Mouse (Mus musculus): ENCODE data around the gene Synj2.
"Not testable (repeated sequence)": the region's sequence is repeated elsewhere in the genome, so short reads cannot be mapped to it uniquely, and the experiment has no call there.

Synj2 gene

DNA sequence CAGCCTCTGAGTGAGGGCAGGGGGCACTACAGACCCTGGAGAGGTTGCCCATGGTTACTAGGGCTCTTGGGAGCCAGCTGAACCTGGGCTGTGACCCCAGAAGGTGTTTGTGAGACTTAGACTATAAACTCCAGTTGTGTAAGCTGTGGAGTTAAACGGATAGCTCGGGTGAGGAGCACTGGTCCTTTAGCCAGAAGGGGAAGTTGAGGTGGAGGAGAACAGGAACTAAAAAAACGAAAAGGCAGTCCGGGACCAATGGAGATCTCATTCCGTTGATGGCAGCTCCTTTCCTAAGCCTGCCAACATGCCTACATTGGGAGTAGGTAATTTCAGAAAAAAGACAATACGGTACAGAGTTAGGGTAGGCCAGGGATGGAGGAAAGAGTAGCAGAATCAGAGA, 60.3 kb downstream of the Synj2 start:
- no peak for DNase-seq (ENCODE audit: low spot score)

DNA sequence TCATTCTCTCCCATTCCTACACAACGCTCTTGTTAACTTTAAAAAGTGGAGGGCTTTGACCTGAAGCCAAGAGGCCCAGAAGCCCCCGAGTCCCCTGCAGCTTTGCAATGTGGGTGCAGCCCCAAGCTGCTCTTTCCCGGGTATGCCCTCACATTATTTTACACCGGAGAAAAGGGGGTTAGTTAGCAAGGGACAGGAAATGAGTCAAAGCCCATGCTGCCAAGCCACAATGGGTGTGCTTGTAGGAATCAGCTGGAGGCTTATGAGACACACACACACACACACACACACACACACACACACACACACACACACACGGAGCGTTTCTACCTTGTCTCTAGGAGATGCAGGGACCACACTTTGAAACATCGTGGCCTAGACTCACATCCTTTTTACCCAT, 60.8 kb downstream of the Synj2 start:
- DNase-seq (ENCODE audit: low spot score) = no peak

DNA sequence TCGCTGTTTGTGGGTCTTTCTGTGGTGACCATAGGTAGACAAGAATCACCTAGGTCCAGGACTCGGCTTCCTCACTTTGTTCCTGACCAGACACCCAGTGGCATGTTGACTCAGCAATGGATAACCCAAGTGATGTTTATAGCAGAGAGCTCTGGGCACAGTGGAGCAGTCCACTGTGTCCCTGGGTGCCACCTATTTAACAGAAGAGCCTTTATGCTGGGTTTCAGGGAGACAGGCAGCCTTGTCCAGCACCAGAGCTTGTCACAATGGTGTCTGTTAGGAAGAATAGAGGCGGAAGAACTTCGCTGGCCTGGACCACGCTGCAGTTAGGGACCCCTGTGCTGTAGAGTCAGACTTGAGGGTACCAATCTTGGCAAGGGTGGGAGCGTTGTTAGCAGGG, 61.5 kb downstream of the Synj2 start:
- DNase-seq (ENCODE audit: low spot score) = no peak

DNA sequence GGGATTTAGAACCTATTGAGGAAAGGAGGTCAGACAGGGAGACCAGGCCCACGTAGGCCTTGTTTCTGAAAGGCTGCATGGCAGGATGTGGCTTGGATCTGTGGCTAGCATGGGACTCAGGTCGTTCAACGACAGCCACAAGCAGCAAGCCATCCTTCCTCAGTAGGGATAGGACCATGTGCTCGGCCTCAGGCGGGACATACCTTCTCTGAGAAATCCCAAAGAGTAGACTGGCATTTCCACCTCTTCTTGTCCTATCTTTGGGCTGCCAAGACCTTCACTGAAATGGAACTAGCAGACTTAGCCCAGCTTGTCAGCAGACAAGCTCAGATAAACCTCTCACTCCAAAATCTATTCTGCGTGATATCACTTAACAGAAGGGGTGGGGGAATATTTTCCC, 62.6 kb downstream of the Synj2 start:
- no peak for DNase-seq (ENCODE audit: low spot score)

DNA sequence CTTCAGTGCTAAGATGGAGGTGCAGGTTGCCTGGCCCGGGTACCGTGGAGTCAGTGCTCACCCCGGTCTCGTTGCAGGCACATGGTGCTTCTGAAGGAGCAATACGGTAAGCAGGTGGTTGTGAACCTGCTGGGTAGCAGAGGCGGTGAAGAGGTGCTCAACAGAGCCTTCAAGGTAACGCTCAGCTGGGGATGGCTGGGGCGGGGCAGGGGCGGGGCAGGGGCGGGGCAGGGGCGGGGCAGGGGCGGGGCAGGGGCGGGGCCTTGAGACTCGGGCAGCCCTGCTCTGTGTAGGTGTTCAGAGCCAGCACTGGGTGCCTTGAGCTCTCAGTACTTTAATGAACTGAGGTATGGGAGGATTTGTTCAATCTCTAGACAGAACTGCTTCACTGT, 64.2 kb downstream of the Synj2 start:
- DNase-seq (ENCODE audit: low spot score) = no peak

DNA sequence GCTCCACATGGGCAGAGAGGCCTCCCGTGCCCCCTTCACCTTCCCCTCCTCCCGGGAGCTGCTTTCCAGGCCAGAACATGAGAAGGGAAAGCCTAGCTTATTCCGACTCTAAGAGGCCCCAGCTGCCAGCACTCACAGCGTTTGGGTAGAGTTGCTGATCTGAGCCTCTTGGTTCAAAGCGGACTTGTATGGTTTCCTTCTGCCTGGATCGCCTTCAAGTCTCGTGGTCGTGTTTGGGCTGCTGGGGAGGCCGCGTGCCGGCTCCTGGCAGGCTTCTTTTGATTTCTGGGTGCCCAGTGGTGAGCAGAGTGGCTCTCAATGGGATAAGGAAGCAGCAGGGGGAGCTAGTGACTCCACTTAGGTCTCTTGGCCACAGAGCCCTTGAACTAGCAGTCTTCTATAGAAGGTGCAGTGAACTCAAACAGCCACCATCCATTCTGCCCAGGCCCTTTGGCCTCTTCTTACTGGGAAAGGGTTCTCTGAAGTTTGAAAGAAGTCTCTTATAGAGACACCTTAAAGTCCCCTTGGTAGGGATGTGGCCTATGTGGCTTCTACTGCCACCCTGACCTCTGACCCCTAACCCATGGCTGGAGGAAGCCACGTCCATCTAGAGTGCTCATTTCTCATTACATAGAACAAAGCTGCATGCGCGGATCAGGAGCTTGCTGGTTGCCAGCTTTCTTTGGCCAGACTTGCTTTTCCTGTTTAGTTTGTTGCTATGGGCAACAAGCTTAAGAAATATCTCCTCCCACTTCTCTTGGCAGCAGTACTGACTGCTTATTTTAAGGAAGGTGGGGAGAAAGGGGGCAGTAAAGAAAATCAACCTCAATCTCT, 64.8 kb downstream of the Synj2 start:
- DNase-seq (ENCODE audit: low spot score) = no peak

DNA sequence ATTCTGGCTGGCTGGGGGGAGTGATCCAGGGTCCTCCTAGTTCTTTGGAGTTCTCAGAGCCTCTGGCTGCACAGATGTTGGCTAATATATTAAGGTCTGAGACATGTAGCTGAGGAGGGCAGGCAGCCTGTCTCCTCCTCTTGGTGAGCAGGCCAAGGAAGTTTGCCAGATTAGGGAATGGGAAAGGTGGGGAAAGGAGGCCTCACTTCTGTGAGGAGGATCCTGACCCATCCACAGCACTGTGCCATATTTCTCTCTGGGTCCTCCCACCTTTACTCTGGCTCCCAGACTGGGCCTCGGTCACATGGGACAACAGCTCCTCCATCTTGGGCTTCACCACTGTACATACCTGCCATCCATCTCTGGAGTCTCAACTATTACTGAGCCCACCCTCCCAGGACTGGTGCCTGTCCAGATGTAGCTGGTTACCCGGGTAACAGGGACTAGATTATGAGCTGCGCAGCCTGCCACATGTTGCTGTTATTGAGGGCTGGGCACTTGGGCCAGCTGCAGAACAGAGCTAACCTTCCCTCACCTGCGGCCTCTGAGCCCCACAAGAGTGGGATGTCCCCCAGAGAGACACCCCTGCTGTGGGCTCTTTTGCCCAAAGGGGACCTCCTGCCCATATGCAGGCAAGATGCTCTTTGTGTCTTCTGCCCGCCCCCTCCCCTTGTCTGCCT, 66.2 kb downstream of the Synj2 start:
- DNase-seq (ENCODE audit: low spot score) = no peak

DNA sequence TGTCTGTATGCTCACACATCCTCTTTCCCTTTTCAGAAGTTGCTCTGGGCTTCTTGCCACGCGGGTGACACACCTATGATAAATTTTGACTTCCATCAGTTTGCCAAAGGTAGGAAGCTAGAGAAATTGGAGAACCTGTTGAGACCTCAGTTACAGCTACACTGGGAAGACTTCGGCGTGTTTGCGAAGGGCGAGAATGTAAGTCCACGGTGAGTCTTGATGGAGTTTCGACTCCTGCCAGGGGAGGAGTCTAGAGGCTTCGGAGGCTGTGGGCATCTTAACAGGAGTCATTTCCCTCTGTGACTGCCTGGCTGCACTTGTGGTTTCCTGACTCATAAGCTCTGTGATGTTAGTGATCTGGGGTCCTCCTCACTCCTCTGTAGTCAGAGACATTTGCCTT, 66.8 kb downstream of the Synj2 start:
- no peak for DNase-seq (ENCODE audit: low spot score)

DNA sequence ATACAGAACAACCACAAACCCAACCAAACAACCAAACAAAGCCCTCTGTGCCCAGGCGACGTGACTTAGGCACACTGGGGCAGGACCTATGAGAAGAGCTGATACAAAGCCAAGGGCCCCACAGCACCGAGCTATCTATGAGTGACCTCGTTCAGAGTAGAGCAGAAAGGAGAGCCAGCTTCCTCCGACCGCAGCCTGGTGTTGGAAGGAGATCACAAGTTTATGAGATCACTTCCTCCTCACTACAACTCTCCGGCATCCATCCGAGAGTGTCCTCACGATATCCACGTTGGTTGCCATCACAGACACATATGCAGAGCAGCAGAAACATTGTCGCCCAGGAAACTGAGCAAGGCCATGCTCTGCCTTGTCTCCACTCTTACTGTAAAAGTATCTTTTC, 67.5 kb downstream of the Synj2 start:
- DNase-seq (ENCODE audit: low spot score) = no peak

DNA sequence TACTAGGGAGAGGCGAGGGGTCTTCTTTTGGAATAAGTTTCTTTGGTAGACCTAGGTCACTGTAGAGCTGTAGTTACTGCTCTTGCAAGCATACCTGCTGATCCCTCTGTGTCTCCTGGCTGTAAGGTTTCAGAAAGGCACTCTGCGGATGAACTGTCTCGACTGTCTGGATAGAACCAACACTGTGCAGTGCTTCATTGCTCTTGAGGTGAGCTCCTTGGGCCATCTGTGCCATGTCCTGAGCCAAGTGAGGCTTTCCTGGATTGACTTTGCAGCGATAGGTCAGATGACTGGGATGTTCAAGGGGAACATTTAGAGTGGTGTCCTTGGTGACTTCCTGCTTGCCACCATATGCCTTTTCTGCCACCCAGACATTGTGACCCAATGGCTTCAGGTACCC, 68.5 kb downstream of the Synj2 start:
- DNase-seq (ENCODE audit: low spot score) = no peak

DNA sequence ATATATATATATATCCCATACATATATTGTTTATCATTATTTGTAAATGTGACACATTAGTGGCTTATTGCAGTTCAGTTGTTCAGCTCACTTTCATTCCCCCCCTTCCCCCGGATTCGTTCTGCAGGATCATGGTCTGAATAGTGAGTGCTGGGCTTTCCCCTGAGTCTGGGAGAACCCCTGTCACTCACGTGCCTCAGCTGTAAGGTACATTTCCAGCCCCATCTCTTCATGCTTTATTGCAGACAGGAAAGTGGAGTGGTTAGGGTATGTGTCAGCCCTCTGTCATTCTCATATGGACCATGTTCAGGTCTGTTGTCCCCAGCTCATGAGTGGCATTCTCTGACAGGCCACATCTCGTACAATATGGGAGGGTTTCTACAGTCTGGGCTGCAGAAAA, 72.0 kb downstream of the Synj2 start:
- no peak for DNase-seq (ENCODE audit: low spot score)

DNA sequence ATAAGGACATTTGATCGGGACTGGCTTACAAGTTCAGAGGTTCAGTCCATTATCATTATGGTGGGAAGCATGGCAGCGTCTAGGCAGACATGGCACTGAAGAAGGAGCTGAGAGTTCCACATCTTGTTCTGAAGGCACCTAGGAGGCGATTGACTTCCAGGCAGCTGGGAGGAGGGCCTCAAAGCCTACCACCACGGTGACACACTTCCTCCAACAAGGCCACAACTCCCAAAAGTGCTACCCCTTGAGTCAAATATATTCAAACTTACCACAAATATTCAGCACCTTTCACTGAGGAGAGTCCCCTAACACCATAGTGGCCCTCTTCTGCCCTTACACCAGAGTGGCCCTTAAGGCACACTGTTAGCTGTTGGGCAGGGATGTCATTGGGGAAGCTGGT, 73.9 kb downstream of the Synj2 start:
- DNase-seq (ENCODE audit: low spot score) = no peak

DNA sequence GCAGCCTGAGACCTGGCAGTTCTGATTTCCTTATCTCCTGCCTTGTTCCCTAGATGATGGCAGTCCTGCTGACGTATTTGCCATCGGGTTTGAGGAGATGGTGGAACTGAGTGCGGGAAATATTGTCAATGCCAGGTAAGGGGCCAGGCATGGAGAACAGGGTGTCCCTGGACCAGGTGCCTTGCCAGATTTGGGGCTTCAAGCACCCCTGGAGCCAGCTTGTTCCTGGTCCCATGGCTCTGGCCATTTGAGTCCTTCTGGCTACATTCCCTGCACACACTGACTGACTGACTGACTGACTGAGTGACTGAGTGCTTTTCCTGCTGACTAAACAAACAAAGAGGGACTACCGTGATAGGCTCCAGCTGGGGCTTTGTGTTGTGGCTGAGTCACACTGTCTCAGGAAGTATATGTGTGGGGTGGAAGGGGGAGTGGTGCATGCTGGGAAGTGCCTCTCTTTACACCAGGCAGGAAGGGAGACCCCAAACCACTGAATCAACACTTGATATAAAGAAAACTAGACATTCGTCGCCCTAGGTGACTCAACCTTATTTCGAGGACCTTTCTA, 75.2 kb downstream of the Synj2 start:
- DNase-seq (ENCODE audit: low spot score) = no peak

DNA sequence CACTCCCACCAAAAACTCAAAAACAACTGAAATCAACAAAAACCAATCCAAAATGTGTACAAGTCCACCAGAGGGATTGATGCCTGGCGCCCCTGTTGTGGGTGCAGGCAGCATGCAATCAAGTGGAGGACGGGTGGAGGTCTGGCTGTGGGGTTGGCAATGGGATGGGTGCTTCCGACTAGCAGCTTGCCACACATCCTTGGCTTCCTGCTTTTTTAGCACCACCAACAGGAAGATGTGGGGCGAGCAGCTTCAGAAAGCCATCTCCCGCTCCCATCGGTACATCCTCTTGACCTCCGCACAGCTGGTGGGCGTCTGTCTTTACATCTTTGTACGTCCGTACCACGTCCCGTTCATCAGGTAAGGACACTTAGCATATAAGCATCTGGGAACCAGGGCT, 76.2 kb downstream of the Synj2 start:
- no peak for DNase-seq (ENCODE audit: low spot score)

DNA sequence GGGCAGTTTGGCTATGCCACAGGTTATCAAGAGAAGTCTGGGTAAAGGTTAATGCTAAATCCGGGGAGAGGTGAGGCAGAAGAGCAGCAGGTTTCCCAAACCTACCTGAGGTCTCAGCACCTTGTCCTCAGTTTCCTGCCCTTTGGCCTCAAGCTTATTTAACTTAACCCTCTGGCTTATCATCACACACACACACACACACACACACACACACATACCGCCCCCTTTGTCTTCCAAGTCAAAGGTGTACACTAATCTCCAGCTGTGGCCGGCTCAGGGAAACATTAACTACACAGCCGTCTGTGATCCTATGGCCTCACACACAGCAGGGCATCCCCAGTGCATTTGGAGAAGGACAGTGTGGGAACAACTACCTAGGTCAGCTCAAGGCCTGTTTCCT, 77.3 kb downstream of the Synj2 start:
- no peak for DNase-seq (ENCODE audit: low spot score)

DNA sequence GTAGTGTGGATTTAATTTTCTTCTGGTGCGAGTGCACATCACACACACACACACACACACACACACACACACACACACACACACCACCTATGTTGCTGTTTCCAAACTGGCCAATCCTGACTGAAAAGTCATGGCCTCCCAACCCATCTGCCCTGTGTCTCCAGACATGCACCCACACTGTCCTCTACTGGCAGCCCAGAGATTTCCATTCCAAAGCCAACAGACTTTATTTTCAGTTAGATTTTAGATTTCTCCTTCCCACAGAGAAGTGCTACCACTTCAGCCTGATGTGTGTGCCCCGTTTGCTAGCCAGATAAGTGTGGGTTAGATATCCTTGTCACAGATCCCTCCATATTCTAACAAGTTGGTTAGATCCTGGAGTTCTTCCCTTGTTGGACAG, 78.7 kb downstream of the Synj2 start:
- peak; percentile 77 for DNase-seq (ENCODE audit: low spot score)

DNA sequence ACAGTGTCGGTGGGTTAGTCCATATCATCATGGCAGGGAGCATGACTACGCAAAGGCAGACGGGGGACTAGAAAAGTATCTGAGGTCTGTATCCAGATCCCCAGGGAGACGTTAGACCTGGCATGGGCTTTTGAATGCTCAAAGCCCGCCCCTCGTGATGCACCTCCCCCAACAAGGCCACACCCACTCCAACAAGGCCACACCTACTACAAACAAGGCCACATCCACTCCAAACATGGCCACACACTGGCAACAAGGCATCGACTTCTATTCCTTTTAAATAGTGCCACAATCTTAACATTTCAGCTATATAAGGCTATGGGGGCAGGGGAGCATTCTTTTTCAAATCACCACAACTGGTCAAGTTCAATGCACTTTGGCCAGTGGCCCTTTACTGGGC, 79.6 kb downstream of the Synj2 start:
- DNase-seq (ENCODE audit: low spot score) = no peak

DNA sequence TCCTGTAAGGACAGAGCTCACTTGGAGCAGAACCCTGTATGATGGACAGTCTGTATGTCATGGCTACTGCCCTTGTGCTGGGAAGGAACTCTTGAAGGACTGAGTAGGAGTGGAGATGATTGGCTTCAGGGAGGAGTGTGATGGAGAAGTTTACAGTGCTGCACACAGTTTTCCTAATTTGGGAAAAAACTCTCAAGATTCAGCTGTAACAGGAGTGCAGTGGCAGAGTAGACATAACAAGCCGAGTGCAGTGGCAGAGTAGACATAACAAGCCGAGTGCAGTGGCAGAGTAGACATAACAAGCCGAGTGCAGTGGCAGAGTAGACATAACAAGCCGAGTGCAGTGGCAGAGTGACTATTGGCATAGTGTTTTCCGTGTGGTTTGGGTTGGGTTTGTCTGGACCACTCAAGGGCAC, 80.3 kb downstream of the Synj2 start:
- not testable (repeated sequence) for DNase-seq (ENCODE audit: low spot score)

DNA sequence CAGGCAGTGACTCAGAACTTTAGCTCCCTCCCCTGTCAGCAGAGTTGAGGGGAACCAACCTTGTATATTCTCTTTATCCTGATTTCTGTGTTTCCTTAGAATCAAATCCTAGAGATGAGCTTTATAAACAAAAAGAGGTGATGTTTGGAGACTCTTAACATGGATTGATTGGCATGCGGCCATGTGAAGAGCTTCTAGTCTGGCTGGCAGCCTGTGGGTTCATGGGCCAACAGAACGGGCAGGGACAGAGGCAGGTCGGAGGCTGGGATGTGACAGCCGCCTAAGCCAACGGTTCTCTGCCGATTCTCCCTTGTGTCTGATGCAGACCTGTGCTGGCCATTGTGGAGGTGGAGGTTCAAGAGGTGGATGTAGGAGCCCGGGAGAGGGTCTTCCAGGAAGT, 84.8 kb downstream of the Synj2 start:
- no peak for DNase-seq (ENCODE audit: low spot score)

DNA sequence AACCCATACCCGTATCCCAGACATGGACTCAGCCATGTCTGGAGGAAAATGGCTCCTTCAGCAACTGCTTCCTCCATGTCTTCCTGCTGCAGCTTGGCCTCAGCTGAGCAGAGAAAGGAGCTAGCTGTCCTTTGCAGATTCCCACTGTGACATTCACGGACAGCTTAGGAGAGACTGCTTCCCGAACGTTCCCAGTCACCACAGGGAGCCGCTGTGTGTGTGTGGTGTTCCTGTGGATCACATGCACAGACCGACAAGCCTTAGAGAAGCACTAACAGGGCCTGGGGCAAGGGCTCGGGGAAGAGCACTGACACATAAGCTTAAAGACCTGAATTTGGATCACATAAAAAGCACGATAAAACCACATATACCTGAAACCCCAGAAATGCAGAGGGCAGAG, 94.6 kb downstream of the Synj2 start:
- DNase-seq (ENCODE audit: low spot score) = no peak

DNA sequence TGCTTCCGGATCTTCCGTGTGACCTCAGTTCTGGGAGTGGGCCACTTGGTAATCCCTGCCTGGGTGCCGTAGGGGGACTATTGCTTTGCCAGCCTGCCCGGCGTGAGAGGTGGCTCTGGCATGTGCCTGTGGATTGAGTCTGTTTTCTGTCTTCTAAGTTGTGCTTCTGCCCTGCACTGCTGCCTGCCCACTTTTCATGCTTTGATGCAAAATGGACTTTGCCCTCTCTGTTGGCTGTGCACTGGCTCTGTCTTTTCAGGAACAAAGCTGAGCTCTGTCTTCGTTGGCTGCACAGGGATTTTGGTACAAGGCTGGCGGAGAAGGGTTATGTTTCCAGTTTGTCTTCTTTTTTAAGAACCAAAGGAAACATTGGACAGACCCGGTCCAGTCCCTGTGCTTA, 95.4 kb downstream of the Synj2 start:
- no peak for DNase-seq (ENCODE audit: low spot score)

DNA sequence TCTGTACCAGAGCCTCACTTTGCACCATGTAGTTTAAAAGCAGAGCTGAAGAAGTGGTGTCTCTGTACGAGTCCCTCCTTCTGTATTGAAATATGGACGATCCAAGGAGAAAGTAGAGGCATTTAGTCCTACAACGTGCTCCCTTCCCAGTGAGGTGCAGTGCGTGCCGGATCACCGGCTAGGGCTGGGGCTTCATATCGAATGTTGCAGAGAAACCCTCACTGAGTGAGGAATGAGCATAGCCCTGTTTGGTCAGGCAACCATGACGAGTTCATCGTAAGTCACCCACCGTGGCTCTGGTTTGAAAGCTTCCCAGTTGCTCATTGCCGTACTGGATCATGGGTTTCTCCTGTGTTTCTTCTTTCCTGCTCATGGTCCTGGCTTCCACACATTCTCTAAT, 95.8 kb downstream of the Synj2 start:
- DNase-seq (ENCODE audit: low spot score) = no peak

DNA sequence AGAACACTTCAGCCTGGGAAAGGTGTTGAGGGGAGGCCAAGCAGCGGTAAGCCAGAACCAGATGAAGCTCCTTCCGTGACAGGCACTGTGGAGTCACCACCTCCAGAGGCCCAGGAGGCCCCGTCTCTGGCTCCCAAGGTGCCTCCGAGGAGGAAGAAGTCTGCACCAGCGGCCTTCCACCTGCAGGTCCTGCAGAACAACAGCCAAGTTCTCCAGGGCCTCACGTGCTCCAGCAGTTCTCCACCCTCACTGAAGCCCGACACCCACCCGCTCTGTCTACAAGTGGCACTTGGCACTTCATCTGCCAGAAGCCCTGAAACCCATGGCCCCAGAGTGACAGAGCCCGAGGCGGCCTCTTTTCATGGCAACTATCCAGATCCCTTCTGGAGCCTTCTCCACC, 96.4 kb downstream of the Synj2 start:
- DNase-seq (ENCODE audit: low spot score) = no peak

DNA sequence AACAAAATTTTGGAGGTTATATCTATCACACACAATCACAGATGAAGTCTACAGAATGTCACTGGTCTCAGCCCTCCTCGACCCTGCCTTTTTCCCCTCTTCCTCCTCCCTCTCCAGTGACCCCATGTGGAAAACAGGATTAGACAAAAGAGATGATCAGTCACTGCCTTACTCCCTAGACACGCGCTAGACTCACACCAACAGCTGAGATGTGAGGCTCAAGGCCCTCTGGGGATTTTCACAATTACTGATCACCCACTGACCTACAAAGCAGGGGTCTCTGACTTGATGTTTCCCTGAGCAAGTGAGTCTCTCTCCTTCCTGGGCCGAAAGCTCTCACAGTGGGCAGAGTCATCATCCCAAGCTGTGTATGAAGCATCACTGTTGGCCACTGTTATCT, 111.7 kb downstream of the Synj2 start:
- DNase-seq (ENCODE audit: low spot score) = no peak
